Mouse (Mus musculus) CH12.LX (cell line): ENCODE measurements around the gene Immp2l.

Source experiments
- POLR2A ChIP-seq: IDR thresholded peaks from 2 replicates; pipeline ENCODE4 v1.6.1; 2011; ENCODE audit warnings: low read depth, mild to moderate bottlenecking, improper control_type of control experiment, low read length
- ZC3H11A ChIP-seq: IDR thresholded peaks from 2 replicates; pipeline ENCODE4 v1.6.1; 2012; ENCODE audit warnings: low read depth, mild to moderate bottlenecking, inconsistent platforms, low read length, improper control_type of control experiment

- no peak for TF ChIP-seq POLR2A
- TF ChIP-seq ZC3H11A = no peak
Measured at GRCm38 (mm10) chr12:41428806-41429205, 404.9 kb downstream of the Immp2l start.
